Comparison of ENCODE assay signal across 8 mouse cellular contexts in genomic region chr2:38688791-38689520, GRCm38 (mm10). TPM values are rescaled to one million over a fixed set of nuclear protein-coding genes. Genes with fewer than 3 reads are reported as not detected.
DNase-seq lines count a peak whose midpoint lies in the region; ATAC-seq and TF ChIP-seq lines count a peak whose summit lies in the region.

No protein-coding gene starts in this region.

- H3K27me3 ChIP-seq in hindbrain, embryonic 10.5 days (ENCODE audit: insufficient read depth, poor library complexity, severe bottlenecking): peaks cover 53% of the 10 kb centered on the region
- peaks cover 63% of the 10 kb centered on the region for H3K27me3 ChIP-seq in limb, embryonic 10.5 days (ENCODE audit: low read depth, poor library complexity, severe bottlenecking)
- H3K27me3 ChIP-seq in myocyte (ENCODE audit: control insufficient read depth, insufficient read depth, insufficient read length): no peaks in the 10 kb centered on the region

- no peaks in the 10 kb centered on the region for H3K9me3 ChIP-seq in hindbrain, embryonic 10.5 days
- H3K9me3 ChIP-seq in limb, embryonic 10.5 days (replicated peaks): no peaks in the 10 kb centered on the region

- H3ac ChIP-seq in myocyte (ENCODE audit: control insufficient read depth, insufficient read length): no peak overlapping the region

- WGBS in hindbrain, embryonic 10.5 days: 3% methylated on average over 29 of the region's 29 CpGs
- WGBS in limb, embryonic 10.5 days: 5% methylated on average over 29 of the region's 29 CpGs

- H3K4me2 ChIP-seq in myocyte (ENCODE audit: low read depth): peak overlapping the region; percentile 56

- DNase-seq in CD4-positive, CD25-positive, alpha-beta regulatory T cell, adult 2 months (ENCODE audit: low read depth, low spot score): peak; percentile 24
- DNase-seq in ES-CJ7 (ENCODE audit: low read depth, low spot score): peak; percentile 82
- peak; percentile 89 for DNase-seq in embryo, embryonic 11 days
- DNase-seq in hindbrain, embryonic 10.5 days (ENCODE audit: low spot score): peak; percentile 90
- DNase-seq in limb, embryonic 10.5 days (ENCODE audit: low spot score): peak; percentile 88
- peak; percentile 54 for DNase-seq in thymus, postnatal 25 days

- peak overlapping the region; percentile 91 for H3K27ac ChIP-seq in hindbrain, embryonic 10.5 days
- peak overlapping the region; percentile 83 for H3K27ac ChIP-seq in limb, embryonic 10.5 days

- H3K4me1 ChIP-seq in hindbrain, embryonic 10.5 days (replicated peaks): peaks cover 61% of the 10 kb centered on the region
- H3K4me1 ChIP-seq in limb, embryonic 10.5 days: peaks cover 13% of the 10 kb centered on the region

- H3K79me2 ChIP-seq in myocyte (ENCODE audit: control insufficient read depth, insufficient read depth): no peaks in the 10 kb centered on the region

- H3K4me3 ChIP-seq in hindbrain, embryonic 10.5 days: peak overlapping the region; percentile 51
- peak overlapping the region; percentile 53 for H3K4me3 ChIP-seq in limb, embryonic 10.5 days
- H3K4me3 ChIP-seq in myocyte: no peak overlapping the region

- no peak for ATAC-seq in CD4-positive, CD25-positive, alpha-beta regulatory T cell, adult 4 months

- H3K36me3 ChIP-seq in hindbrain, embryonic 10.5 days: no peaks in the 10 kb centered on the region
- H3K36me3 ChIP-seq in limb, embryonic 10.5 days: no peaks in the 10 kb centered on the region
- no peaks in the 10 kb centered on the region for H3K36me3 ChIP-seq in myocyte (ENCODE audit: control insufficient read depth, insufficient read depth)

- no peak for TF ChIP-seq POLR2A in myocyte (IDR thresholded peaks at IDR 0.05; ENCODE audit: insufficient read length, low read depth)

TF ChIP-seq in myocyte, 11 proteins besides CTCF, POLR2A, EP300 and RAD21:
- TF ChIP-seq USF1 (IDR thresholded peaks at IDR 0.05; ENCODE audit: low read depth) (no peak), MYOD1 (IDR thresholded peaks at IDR 0.05; ENCODE audit: control insufficient read depth in 1 of 3, insufficient read length in 2 of 3, low read depth in 2 of 3) (no peak), TCF3 (IDR thresholded peaks at IDR 0.05; ENCODE audit: insufficient read length, low read depth) (no peak), SRF (IDR thresholded peaks at IDR 0.05; ENCODE audit: control insufficient read depth, insufficient read length, low read depth) (no peak), REST (IDR thresholded peaks at IDR 0.05; ENCODE audit: insufficient read depth, insufficient read length) (no peak), MAX (IDR thresholded peaks at IDR 0.05; ENCODE audit: low read depth) (no peak), TCF12 (IDR thresholded peaks at IDR 0.05; ENCODE audit: insufficient read depth, poor library complexity, severe bottlenecking) (no peak), E2F4 (IDR thresholded peaks at IDR 0.05; ENCODE audit: insufficient read depth) (no peak), POLR2AphosphoS2 (IDR thresholded peaks at IDR 0.05; ENCODE audit: insufficient read length, low read depth) (no peak), CEBPB (IDR thresholded peaks at IDR 0.05; ENCODE audit: insufficient read depth, poor library complexity, severe bottlenecking) (no peak), MYOG (IDR thresholded peaks at IDR 0.05; ENCODE audit: control insufficient read depth in 1 of 3, insufficient read depth in 1 of 3, insufficient read length in 2 of 3, low read depth in 2 of 3) (no peak)

RNA-seq across cellular contexts. Expression of gene Nr5a1, which starts 25.4 kb away (rescaled TPM):
- polyA plus RNA-seq in CD4-positive, CD25-positive, alpha-beta regulatory T cell, adult 4 months (2017; shearing (Covaris generic)): not detected
- 0.07 and 0.15 TPM in 2 replicates for polyA plus RNA-seq in hindbrain, embryonic 10.5 days (2016; fragmentation: Nextera tagmentation; extraction: Ambion mirVana)
- not detected in 2 replicates for polyA plus RNA-seq in limb, embryonic 10.5 days (2016; fragmentation: Nextera tagmentation; extraction: Ambion mirVana)
- 0.05 TPM for polyA plus RNA-seq in myocyte (2012; fragmentation: generic; extraction: Trizol)

RNA-seq across cellular contexts. Expression of gene Psmb7, which starts 45.1 kb away (rescaled TPM):
- polyA plus RNA-seq in CD4-positive, CD25-positive, alpha-beta regulatory T cell, adult 4 months (2017; shearing (Covaris generic)): 10 to 100 TPM; 87.0 to 95.3 TPM
- polyA plus RNA-seq in hindbrain, embryonic 10.5 days (2016; fragmentation: Nextera tagmentation; extraction: Ambion mirVana): 319 and 334 TPM in 2 replicates
- polyA plus RNA-seq in limb, embryonic 10.5 days (2016; fragmentation: Nextera tagmentation; extraction: Ambion mirVana): 340 and 363 TPM in 2 replicates
- 411 TPM for polyA plus RNA-seq in myocyte (2012; fragmentation: generic; extraction: Trizol)

Comparison
In these comparisons a context has a peak if more than half of its experiments do, and no peak if none do; other contexts are left out.
1. DNase-seq: peak in every context shown above with its lines; median percentile 90 in hindbrain, embryonic 10.5 days; 89 in embryo, embryonic 11 days; 88 in limb, embryonic 10.5 days; 82 in ES-CJ7; 54 in thymus, postnatal 25 days; 24 in CD4-positive, CD25-positive, alpha-beta regulatory T cell, adult 2 months.